In genomic region chr4:118428531-118429214, GRCm38 (mm10) we compare ENCODE assay signal across 8 mouse cellular contexts. TPM values are rescaled to one million over a fixed set of nuclear protein-coding genes. Genes with fewer than 3 reads are reported as not detected.
A peak's percentile ranks its signal among the peaks of the same experiment; 100 is the strongest.
DNase-seq lines count a peak whose midpoint lies in the region; ATAC-seq lines count a peak whose summit lies in the region.

No protein-coding gene starts in this region.

- H3K36me3 ChIP-seq in hindbrain, embryonic 15.5 days, result peaks cover 17% of the 10 kb centered on the region; the same call in 1 of the 2 replicates
- peaks cover 43% of the 10 kb centered on the region for H3K36me3 ChIP-seq in liver, embryonic 15.5 days (replicated peaks)
- peaks cover 6% of the 10 kb centered on the region for H3K36me3 ChIP-seq in neural tube, embryonic 14.5 days (ENCODE audit: control insufficient read depth, insufficient read depth, low read length)

- H3K9ac ChIP-seq in hindbrain, embryonic 15.5 days, result peak overlapping the region; percentile 68
- peak overlapping the region; percentile 90 for H3K9ac ChIP-seq in liver, embryonic 15.5 days
- peak overlapping the region; percentile 43 for H3K9ac ChIP-seq in neural tube, embryonic 14.5 days (replicated peaks; ENCODE audit: low read depth, low read length)

- peak; percentile 51 for ATAC-seq in erythroblast, adult 5-6 weeks (replicated peaks; ENCODE audit: low FRiP score, poor library complexity, severe bottlenecking)
- ATAC-seq in hindbrain, embryonic 15.5 days (ENCODE audit: low FRiP score, low read depth), result no peak
- peak; percentile 45 for ATAC-seq in liver, embryonic 15.5 days (ENCODE audit: insufficient read depth)
- ATAC-seq in neural tube, embryonic 14.5 days (ENCODE audit: low read depth), result peak; percentile 23; the same call in 1 of the 2 replicates

- H3K4me1 ChIP-seq in hindbrain, embryonic 15.5 days (replicated peaks), result peaks cover 31% of the 10 kb centered on the region
- H3K4me1 ChIP-seq in liver, embryonic 15.5 days (replicated peaks), result peaks cover 98% of the 10 kb centered on the region
- H3K4me1 ChIP-seq in neural tube, embryonic 14.5 days (ENCODE audit: control insufficient read depth, insufficient read depth, low read length), result peaks cover 12% of the 10 kb centered on the region; the same call in 1 of the 2 replicates

- no peaks in the 10 kb centered on the region for H3K9me3 ChIP-seq in hindbrain, embryonic 15.5 days
- H3K9me3 ChIP-seq in liver, embryonic 15.5 days (replicated peaks), result no peaks in the 10 kb centered on the region
- H3K9me3 ChIP-seq in neural tube, embryonic 14.5 days (ENCODE audit: control insufficient read depth, low read length), result no peaks in the 10 kb centered on the region

- peak; percentile 14 to 33 for DNase-seq in spleen, postnatal 36 days (ENCODE audit: low spot score in 2 of 2)
- DNase-seq in spleen, postnatal 14 days (ENCODE audit: low spot score in 2 of 2), result no peak
- DNase-seq in gastrocnemius, postnatal 14 days, result no peak
- DNase-seq in urinary bladder, adult 2 months (ENCODE audit: low spot score), result no peak

- peak overlapping the region; percentile 56 for H3K4me3 ChIP-seq in hindbrain, embryonic 15.5 days
- H3K4me3 ChIP-seq in liver, embryonic 15.5 days (replicated peaks), result peak overlapping the region; percentile 75
- H3K4me3 ChIP-seq in neural tube, embryonic 14.5 days (ENCODE audit: low read depth, low read length), result peak overlapping the region; percentile 38

- no peaks in the 10 kb centered on the region for H3K27me3 ChIP-seq in hindbrain, embryonic 15.5 days
- no peaks in the 10 kb centered on the region for H3K27me3 ChIP-seq in liver, embryonic 15.5 days
- no peaks in the 10 kb centered on the region for H3K27me3 ChIP-seq in neural tube, embryonic 14.5 days (ENCODE audit: control insufficient read depth, insufficient read depth, low read length)

- intact Hi-C loops in gastrocnemius, postnatal 14 days (cut with DNase I; ENCODE audit: low total_unique reads), result no loop called here

- 55% methylated on average over 15 of the region's 15 CpGs for whole genome bisulfite sequencing in hindbrain, embryonic 15.5 days
- whole genome bisulfite sequencing in liver, embryonic 15.5 days (ENCODE audit: insufficient replicate concordance), result 19% methylated on average over 15 of the region's 15 CpGs
- WGBS in neural tube, embryonic 14.5 days, result 50% methylated on average over 15 of the region's 15 CpGs

- H3K4me2 ChIP-seq in hindbrain, embryonic 15.5 days, result peak overlapping the region; percentile 97
- peak overlapping the region; percentile 97 for H3K4me2 ChIP-seq in liver, embryonic 15.5 days
- peak overlapping the region; percentile 59 for H3K4me2 ChIP-seq in neural tube, embryonic 14.5 days (ENCODE audit: low read depth, low read length)

- peak overlapping the region; percentile 81; the same call in 1 of the 2 replicates for H3K27ac ChIP-seq in hindbrain, embryonic 15.5 days (replicated peaks)
- peak overlapping the region; percentile 91 for H3K27ac ChIP-seq in liver, embryonic 15.5 days (replicated peaks)
- peak overlapping the region; percentile 17; the same call in 1 of the 2 replicates for H3K27ac ChIP-seq in neural tube, embryonic 14.5 days (ENCODE audit: low read depth, low read length)

RNA-seq across cellular contexts. Expression of gene Elovl1, which starts 0.8 kb away (rescaled TPM):
- total RNA-seq in erythroblast, adult 5-6 weeks (2015; ENCODE audit: low replicate concordance), result 15.2 and 35.9 TPM in 2 replicates
- 21.7 and 22.0 TPM in 2 replicates for total RNA-seq in erythroblast, adult 5-6 weeks (2017; ENCODE audit: low replicate concordance)
- polyA plus RNA-seq in hindbrain, embryonic 15.5 days (2015; fragmentation: Nextera tagmentation; extraction: Ambion mirVana), result 35.2 TPM in 2 replicates
- 83.4 and 93.5 TPM in 2 replicates for polyA plus RNA-seq in liver, embryonic 15.5 days (2015; fragmentation: Nextera tagmentation; extraction: Ambion mirVana)
- polyA plus RNA-seq in neural tube, embryonic 14.5 days (2014; fragmentation: Nextera tagmentation; extraction: Ambion mirVana), result 20.2 and 39.0 TPM in 2 replicates
- total RNA-seq in gastrocnemius, postnatal 14 days (2021), result 10 to 100 TPM; 13.9 to 18.8 TPM
- 167 and 193 TPM in 2 replicates for polyA plus RNA-seq in urinary bladder, adult 2 months (2012; rRNA removed)

RNA-seq across cellular contexts. Expression of gene Cdc20, which starts 8.5 kb away (rescaled TPM):
- total RNA-seq in erythroblast, adult 5-6 weeks (2015; ENCODE audit: low replicate concordance), result 25.1 and 32.5 TPM in 2 replicates
- total RNA-seq in erythroblast, adult 5-6 weeks (2017; ENCODE audit: low replicate concordance), result 30.8 and 46.6 TPM in 2 replicates
- 42.2 and 62.1 TPM in 2 replicates for polyA plus RNA-seq in hindbrain, embryonic 15.5 days (2015; fragmentation: Nextera tagmentation; extraction: Ambion mirVana)
- 170 and 187 TPM in 2 replicates for polyA plus RNA-seq in liver, embryonic 15.5 days (2015; fragmentation: Nextera tagmentation; extraction: Ambion mirVana)
- 13.3 and 24.0 TPM in 2 replicates for polyA plus RNA-seq in neural tube, embryonic 14.5 days (2014; fragmentation: Nextera tagmentation; extraction: Ambion mirVana)
- 1 to 10 TPM; 4.7 to 6.0 TPM for total RNA-seq in gastrocnemius, postnatal 14 days (2021)
- polyA plus RNA-seq in urinary bladder, adult 2 months (2012; rRNA removed), result 5.5 and 7.2 TPM in 2 replicates

RNA-seq across cellular contexts. Expression of gene Med8, which starts 19.5 kb away (rescaled TPM):
- total RNA-seq in erythroblast, adult 5-6 weeks (2015; ENCODE audit: low replicate concordance), result 30.0 and 32.2 TPM in 2 replicates
- total RNA-seq in erythroblast, adult 5-6 weeks (2017; ENCODE audit: low replicate concordance), result 37.6 and 66.2 TPM in 2 replicates
- 95.1 and 105 TPM in 2 replicates for polyA plus RNA-seq in hindbrain, embryonic 15.5 days (2015; fragmentation: Nextera tagmentation; extraction: Ambion mirVana)
- 65.5 and 73.5 TPM in 2 replicates for polyA plus RNA-seq in liver, embryonic 15.5 days (2015; fragmentation: Nextera tagmentation; extraction: Ambion mirVana)
- polyA plus RNA-seq in neural tube, embryonic 14.5 days (2014; fragmentation: Nextera tagmentation; extraction: Ambion mirVana), result 100 and 103 TPM in 2 replicates
- total RNA-seq in gastrocnemius, postnatal 14 days (2021), result 10 to 100 TPM; 37.6 to 38.3 TPM
- 61.8 and 80.6 TPM in 2 replicates for polyA plus RNA-seq in urinary bladder, adult 2 months (2012; rRNA removed)

RNA-seq across cellular contexts. Expression of gene Szt2, which starts 19.6 kb away (rescaled TPM):
- 13.3 and 14.2 TPM in 2 replicates for total RNA-seq in erythroblast, adult 5-6 weeks (2015; ENCODE audit: low replicate concordance)
- total RNA-seq in erythroblast, adult 5-6 weeks (2017; ENCODE audit: low replicate concordance), result 14.1 and 21.6 TPM in 2 replicates
- 8.7 and 9.0 TPM in 2 replicates for polyA plus RNA-seq in hindbrain, embryonic 15.5 days (2015; fragmentation: Nextera tagmentation; extraction: Ambion mirVana)
- polyA plus RNA-seq in liver, embryonic 15.5 days (2015; fragmentation: Nextera tagmentation; extraction: Ambion mirVana), result 2.4 and 2.5 TPM in 2 replicates
- polyA plus RNA-seq in neural tube, embryonic 14.5 days (2014; fragmentation: Nextera tagmentation; extraction: Ambion mirVana), result 13.7 and 14.5 TPM in 2 replicates
- 1 to 10 TPM; 5.6 to 7.1 TPM for total RNA-seq in gastrocnemius, postnatal 14 days (2021)
- polyA plus RNA-seq in urinary bladder, adult 2 months (2012; rRNA removed), result 13.4 and 20.7 TPM in 2 replicates

RNA-seq across cellular contexts. Expression of gene Mpl, which starts 28.6 kb away (rescaled TPM):
- total RNA-seq in erythroblast, adult 5-6 weeks (2015; ENCODE audit: low replicate concordance), result 3.6 TPM in 1 of 2 replicates, not detected in the other
- 1.1 TPM in 1 of 2 replicates, not detected in the other for total RNA-seq in erythroblast, adult 5-6 weeks (2017; ENCODE audit: low replicate concordance)
- polyA plus RNA-seq in hindbrain, embryonic 15.5 days (2015; fragmentation: Nextera tagmentation; extraction: Ambion mirVana), result 0.14 and 0.27 TPM in 2 replicates
- polyA plus RNA-seq in liver, embryonic 15.5 days (2015; fragmentation: Nextera tagmentation; extraction: Ambion mirVana), result 6.3 and 7.3 TPM in 2 replicates
- 0.12 TPM in 1 of 2 replicates, not detected in the other for polyA plus RNA-seq in neural tube, embryonic 14.5 days (2014; fragmentation: Nextera tagmentation; extraction: Ambion mirVana)
- not detected for total RNA-seq in gastrocnemius, postnatal 14 days (2021)
- polyA plus RNA-seq in urinary bladder, adult 2 months (2012; rRNA removed), result 0.06 TPM in 2 replicates

Comparison
In these comparisons a context has a peak if more than half of its experiments do, and no peak if none do; other contexts are left out.
1. DNase-seq: peak in spleen, postnatal 36 days (2 of 2); none in spleen, postnatal 14 days (0 of 2), gastrocnemius, postnatal 14 days (single experiment) and urinary bladder, adult 2 months (single experiment).
2. H3K27ac ChIP-seq: peak in every context shown above with its lines; median percentile 91 in liver, embryonic 15.5 days; 81 in hindbrain, embryonic 15.5 days; 17 in neural tube, embryonic 14.5 days.
3. Peak in every context shown above with its lines, with median percentiles within 50 percentile points of each other: H3K4me2 ChIP-seq, H3K4me3 ChIP-seq and H3K9ac ChIP-seq.